Mouse (Mus musculus) adrenal gland, adult 2 months (tissue): ENCODE measurements around the gene D3Ertd254e. TPM values are rescaled to one million over a fixed set of nuclear protein-coding genes. Genes with fewer than 3 reads are reported as not detected.
A peak's percentile ranks its signal among the peaks of the same experiment; 100 is the strongest.
"Not testable (repeated sequence)": the region's sequence is repeated elsewhere in the genome, so short reads cannot be mapped to it uniquely, and the experiment has no call there.

ENCODE experiments used
- DNase-seq: peaks from one replicate; pipeline ENCODE4 v3.0.0; 2021
- long read RNA-seq: library from polyadenylated mRNA; stranded (forward); transcript quantifications from one replicate; pipeline ENCODE4 v2.0.0, GENCODE M21; 2021
- polyA plus RNA-seq: library from polyadenylated mRNA; depleted of rRNA; stranded (reverse); fragments of >200 nt; gene quantifications from 2 replicates; pipeline ENCODE4 v1.2.3, GENCODE M21; 2012; rRNA removed
- total RNA-seq, 2 experiments: library from RNA; stranded (reverse); gene quantifications; 2 replicates each; pipeline ENCODE4 v1.2.3; 2021

The D3Ertd254e gene
- total RNA-seq: 1 to 10 TPM; 7.2 to 7.5 TPM
- 0.36 and 0.44 TPM in 2 replicates for polyA plus RNA-seq
- long read RNA-seq: 0 reads

DNA sequence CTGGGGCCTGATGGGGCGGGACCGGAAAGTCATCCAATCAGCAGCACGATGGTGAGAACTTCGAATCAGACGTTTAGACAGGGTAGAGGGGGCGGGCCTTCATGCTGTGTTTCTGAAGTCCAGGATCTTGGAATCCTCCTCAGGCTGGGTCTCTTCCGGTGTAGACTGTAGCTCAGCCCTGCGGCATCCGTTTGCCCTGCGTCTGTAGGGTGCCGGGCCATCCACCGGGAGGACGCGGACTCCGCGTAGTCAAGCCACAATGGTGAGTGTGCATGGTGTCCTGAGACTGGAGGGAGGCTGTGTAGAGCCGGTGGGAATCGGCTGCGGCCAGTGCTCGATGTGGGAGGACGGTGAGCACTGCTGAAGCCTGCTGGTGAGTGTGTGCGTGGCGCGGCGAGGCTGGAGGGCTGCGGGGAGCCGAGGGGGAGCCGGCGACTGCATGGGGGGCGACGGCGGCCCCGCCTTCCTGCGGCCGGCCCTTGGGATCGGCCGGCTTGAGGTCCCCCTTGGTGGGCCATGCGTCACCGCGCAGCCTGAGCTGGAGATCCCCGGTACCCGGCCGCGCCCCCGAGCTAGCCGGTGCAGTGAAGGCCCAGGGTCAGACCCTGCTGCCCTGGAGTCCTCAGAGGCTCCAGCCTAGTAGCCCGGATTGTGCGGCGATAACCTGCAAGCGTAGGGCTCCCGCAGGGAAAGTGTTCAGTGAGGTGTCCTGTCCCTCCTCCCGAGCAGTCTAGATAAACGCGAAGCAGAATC, at the start of gene D3Ertd254e:
D3Ertd254e (plus strand) TSS at position 84 of the 753 bp plus-strand sequence.
- DNase-seq: peak; percentile 94

DNA sequence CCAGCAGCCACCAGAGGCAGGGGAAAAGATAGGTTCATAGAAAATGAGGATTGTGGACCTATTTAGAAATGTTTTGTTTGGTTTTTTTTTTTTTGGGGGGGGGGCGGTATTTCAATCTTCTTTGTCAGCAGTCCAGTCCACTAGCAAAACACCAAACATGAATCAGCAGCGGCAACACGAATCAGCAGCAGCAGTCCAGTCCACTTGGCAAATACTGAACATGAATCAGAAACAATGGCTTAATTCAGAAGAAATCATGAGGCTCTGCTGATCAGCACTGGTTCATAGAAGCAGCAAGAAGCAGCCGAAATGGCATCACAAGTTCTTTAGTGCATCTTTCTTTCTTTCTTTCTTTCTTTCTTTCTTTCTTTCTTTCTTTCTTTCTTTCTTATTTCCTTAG, 34.7 kb upstream of the D3Ertd254e start:
- DNase-seq: no peak

DNA sequence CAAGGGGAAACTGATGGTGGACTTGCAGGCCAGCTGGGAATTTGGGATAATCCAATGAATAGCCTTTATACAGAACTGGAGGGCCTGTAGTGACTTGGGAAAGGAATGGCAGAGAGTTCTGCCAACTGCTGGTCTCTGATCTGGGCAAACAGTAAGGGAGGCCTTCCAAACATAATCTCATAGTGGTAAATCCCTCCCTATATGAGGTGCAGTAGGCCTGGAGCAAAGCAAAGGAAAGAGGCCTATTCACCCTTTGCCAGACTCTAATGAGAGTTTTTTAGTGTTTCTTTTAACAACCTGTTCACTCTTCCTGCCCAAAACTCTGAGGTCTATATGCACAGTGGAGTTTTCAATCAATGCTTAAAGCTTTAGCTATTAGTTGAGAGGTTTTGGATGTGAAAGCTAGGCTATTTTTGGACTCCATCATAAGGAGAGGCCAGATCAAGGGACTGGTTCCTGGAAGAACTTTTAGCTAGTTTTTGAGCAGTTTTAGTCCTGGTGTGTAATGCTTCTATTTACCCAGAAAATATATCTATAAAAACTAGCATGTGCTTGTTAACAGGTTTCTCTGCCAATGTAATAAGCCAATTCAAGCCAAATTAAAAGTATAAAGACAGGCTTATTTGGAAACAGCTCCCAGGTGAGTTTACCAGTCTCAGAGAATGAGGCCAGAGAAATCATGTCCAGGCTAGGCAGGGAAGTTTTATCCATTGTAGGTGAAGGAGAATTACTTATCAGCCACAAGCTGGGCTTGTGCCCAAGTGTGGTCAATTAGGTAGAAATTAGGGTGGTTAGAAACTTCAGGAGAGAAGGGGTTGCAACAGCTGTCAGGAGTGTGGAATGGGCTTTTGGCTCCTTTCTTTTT, 30.9 kb upstream of the D3Ertd254e start:
- DNase-seq: no peak

DNA sequence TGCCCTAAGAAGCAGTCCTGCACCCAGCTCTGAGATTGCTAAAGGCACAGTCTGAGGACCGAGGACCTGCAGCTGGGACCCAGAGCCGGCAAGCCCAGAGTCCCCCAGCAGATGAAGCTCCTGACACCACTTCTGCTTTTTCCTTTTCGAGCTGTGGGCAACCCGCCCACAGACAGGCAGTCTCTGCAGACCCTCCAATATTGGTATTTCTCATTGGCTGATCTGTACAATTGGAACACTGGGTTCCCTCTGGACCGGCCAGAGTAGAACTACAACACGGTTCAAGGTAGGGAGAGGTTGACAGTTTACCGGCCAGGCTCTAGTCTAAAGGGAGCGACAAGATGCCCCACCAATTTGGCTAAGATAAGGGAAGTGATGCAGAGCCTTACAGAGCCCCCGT, 24.6 kb upstream of the D3Ertd254e start:
- DNase-seq: not testable (repeated sequence)

DNA sequence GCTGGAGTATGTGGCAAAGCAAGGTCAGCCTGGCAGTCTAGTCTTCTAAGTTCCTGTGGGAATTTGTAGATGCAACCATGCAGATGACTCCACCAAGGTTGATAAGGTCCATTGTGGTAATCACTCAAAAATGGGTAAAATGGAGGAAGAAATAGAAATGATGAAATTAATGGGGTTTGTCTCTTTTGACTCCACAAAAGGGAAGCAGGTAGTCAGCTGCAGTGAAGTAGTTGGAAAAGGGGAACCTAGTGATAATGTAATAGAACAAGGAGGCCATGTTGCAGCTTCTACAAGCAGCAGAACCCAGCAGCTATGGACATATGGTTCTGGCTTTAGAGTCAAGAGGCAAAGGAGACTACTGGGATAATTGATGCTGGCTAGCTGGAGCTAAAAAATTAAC, 14.7 kb upstream of the D3Ertd254e start:
- DNase-seq: no peak

DNA sequence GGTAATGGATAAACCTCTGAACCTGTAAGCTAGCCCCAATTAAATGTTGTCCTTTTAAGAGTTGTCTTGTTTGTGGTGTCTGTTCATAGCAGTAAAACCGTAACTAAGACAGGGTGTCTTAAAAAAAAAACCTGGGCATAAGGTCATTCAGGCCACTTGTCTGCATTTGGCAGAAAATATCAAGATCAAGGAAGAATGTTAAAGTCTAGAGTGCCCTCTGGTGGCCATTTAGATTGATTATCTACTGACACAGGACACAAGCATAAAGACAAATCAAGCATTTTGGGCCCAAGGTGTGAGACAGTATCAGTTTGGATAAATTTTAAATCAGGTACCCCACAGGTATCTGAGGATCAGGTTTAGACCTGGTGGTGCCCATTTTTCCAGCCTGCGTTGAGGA, 13.3 kb upstream of the D3Ertd254e start:
- no peak for DNase-seq

DNA sequence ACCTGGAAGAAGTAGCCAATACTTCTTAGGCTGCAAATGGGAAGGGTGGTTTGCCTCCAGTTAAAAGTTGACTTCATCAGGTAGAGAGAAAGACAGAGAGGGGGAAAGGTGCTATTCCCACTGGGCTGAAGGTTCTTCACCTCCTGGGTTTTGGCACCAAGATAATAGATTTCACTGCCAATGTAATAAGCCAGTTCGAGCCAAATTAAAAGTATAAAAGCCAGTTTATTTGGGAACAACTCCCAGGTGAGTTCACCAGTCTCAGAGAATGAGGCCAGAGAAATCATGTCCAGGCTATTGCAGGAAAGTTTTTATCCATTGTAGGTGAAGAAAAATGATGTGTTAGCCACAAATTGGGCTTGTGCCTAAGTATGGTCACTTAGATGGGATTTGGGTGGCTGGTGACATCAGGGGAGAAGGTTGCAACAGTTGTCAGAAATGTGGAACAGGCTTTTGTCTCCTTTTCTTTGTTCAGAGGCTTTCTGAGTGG, 12.6 kb upstream of the D3Ertd254e start:
- DNase-seq: no peak

DNA sequence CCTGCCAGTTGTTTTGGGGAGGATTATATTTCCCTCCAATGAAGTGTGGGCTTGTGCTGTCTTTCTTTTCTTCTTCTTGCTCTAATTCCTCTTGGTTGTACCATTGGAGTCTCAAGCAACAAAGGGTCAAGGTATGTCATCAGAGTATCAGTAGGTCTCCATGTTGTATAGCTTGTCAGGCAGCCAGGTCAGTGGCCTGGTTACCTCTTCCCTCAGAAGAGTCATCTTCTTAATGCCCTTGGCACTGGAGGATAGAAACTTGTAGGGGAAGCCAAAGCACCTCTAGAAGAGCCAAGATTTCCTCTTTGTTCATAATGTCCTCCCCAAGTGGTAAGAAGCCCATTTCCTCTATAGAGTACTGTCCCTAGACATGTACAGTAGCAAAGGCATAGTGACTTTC, 11.8 kb upstream of the D3Ertd254e start:
- no peak for DNase-seq

DNA sequence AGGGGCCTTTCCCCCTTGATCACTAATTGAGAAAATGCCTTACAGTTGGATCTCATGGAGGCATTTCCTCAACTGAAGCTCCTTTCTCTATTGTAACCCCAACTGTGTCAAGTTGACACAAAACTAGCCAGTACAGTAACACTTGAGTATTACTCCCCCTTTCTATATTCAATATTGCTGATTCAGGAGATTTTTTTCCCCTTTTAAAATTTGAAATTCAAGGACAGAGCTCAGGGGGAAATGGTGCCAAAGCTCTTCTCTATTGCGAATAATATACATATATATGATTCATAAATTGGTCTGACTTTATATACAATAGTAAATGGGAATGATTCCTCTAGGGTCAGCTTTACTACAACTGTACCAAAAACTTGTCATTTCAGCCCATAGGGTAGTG, 282 bp upstream of the D3Ertd254e start:
- DNase-seq: no peak

DNA sequence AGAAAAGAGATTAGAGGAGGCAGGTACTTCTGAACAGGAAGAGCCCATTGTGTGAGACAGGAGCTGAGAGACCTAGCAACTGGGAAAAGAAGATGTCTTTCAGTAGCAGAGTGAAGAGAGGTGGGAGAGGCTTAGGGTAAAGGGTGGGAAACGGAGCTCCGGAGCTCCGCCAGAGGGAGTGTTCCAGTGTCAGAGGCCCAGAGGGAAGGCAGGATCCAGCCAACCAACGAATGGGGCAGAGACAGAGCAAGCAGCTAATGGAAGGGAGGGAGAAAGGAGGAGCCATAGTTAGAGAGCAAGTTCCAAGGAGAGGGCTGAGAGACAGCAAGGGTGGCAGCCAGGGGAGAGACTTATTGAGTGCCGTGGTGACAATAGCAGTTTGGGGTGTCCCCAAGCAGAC, 4.5 kb downstream of the D3Ertd254e start:
- DNase-seq: no peak

DNA sequence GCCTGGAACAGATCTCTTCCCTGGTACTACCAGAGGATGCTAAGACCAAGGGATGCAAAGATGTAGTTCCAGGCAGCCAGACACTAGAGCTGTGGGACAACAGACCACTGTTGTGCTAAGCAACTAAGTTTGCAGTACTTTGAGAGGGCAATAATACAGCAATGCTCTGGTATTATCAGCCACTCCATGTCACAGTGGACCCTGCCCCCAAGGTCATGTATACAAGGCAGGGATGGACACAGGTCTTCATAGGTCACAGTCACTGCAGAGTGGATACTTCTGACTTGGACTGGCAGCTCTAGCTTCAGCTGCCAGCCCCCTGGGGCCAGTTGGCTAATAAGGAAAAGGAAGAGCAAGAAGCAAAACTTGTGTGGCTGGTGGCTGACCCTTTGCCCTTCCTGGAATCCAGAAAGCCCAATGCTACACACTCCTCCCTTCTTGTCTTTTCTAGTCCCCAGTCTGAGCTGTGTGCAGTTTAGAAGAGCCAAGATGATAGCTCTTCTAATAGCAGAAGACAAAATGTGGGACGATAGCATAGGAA, 19.9 kb downstream of the D3Ertd254e start:
- no peak for DNase-seq

DNA sequence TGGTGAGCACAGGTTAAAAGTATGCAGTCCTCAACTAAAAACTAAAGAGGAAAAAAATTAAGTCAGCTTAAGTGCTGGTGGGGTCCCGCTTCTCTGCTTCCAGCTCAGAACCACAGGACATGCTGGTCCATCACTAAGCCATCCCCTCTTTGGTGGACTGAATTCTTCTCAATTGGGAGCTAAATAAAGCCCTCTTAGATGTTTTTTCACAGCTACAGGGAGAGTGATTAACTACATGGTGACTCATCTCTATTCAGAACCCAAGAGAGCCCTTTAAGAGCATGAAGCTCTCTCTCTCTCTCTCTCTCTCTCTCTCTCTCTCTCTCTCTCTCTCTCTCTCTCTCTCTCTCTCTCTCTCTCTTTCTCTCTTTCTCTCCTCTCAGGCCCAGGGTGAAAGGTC, 20.5 kb downstream of the D3Ertd254e start:
- DNase-seq: no peak

DNA sequence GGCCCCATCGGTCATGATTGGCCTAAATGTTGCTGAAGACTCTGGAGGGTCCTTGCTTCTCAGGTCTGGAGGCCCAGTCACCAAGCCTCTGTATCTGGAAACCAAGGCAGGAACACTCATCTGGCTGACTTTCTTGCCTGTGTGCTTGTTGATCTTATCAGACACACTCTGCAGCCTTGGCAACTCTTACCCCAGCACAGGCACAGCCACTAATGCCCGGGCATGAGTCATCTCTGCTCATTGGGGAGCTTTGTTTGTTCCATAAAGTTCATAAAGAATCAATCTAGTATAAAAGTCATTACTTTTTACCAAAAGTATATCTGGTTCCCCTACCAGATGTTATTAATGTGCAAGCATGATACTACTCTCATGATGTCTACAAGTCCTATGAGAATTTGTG, 22.9 kb downstream of the D3Ertd254e start:
- DNase-seq: peak; percentile 77

DNA sequence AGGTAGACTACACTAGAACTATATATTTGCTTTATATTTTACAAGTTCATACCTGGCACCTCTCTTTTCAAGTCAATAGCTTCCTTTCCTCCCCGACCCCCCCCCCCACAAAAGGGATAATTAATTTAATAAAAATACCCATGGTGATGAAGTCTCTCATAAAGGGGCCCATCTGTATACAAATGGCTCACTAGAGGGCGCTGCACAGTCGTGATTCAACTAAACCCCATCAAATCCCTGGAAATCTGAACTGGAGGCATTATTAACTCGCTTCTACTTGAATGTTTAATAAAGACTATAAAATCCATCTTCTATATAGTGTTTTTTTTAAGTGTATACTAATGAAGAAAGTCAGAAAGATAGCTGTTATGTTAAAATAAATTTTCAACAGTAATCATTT, 30.7 kb downstream of the D3Ertd254e start:
- peak; percentile 39 for DNase-seq

DNA sequence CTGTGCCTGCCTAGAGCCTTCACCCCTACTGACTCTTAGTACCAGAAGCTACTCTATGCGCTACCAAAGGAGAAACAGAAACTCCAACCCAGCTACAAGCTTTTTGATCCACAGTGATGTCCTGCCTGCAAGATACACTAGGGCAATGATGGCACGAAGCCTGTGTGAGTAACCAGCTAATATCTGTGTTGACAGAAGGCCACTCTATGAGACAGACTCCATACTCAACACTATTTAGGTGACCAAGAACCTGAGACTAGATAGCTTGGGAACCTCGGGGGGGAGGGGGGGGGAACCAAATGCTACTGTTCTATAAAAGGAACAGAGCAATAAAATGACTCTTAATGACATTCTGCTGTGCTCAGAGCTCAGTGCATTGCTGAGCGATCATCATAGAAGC, 35.7 kb downstream of the D3Ertd254e start:
- no peak for DNase-seq

DNA sequence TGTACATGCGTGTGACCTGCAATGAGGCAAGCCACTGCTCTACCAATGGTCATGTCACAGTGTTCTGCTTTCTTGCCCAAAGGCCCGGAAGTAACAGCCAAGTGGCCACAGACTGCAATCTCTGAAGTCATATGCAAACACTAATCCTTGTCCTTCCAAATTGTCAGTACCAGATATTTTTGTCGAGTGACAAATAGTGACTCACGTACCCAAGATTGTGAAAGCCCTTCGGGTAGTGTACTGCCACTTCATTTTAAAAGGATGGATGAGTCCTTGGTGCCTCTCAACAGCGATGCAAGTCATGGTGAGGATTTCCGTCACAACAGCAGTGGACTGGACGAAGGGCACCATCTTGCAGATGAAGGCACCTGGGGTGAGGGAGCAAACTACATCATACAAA, 38.4 kb downstream of the D3Ertd254e start:
- DNase-seq: peak; percentile 76

DNA sequence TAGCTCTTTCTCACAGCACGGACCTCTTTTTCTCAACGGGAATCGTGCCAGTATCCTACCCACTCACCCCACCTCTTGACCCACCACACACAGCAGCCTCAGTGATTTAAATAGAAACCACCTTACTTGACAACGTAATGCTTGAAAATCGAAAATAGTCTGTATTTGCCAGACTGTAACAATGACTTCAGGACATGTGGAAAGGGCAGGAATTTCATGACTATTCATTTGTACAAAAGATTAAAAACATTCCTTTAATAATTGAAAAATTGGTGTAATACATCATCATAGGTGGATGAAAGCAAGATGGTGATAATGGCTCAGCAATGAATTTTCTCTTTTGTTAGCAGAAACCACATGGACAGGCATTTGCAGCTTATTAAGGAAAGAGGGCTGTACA, 50.3 kb downstream of the D3Ertd254e start:
- no peak for DNase-seq

DNA sequence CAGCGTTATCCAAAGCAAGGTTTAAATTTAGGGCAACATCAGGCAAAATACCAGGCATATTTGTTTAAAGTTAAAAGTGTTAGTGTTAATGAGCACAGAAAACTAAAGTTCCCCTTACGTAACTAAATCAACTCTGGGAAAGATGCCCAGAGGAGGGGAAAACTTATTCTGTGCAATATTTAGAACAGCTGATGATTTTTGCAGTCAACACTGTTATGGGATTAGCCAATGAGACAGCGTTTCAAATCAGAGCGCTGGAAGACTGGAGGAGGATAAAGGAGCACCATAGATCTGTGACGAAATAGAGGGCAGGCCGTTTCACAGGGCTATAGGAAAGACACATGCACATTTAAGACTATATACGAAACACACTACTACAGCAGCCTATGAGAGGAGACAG, 52.1 kb downstream of the D3Ertd254e start:
- no peak for DNase-seq

DNA sequence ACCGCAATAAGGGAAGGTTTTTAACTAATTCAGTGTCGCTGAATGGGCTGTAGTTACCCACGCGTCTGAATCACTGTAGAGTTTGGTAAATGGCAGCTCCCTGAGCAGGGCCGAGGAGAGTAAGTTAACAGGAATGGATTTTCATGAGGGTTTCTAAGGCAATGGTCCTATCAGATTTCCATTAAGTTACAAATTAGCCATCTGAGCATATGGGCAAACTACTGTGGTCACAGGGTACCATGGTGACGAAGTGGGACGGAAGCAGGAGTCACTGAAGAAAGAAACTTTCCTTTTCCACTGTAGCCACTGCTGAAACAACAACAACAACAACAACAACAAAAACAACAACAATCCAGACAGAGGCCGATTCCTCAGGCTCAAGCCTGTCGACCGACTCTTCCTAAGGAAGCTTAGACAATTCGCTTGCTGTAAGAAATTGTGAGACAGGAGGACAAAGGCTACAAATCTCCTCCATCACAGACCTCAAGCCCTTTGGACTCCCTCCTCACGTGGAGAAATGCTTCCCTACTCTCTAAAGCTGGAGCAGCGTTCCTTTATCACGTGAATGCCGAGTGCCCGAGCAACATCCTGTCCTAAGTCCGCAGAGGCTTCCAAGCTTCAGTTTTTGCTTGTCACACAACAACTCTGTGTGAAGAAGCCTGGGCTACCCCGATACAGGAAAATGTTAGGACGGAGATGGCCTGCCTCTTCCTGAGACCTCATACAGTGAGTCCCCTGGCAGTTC, 56.9 kb downstream of the D3Ertd254e start:
- DNase-seq: no peak

DNA sequence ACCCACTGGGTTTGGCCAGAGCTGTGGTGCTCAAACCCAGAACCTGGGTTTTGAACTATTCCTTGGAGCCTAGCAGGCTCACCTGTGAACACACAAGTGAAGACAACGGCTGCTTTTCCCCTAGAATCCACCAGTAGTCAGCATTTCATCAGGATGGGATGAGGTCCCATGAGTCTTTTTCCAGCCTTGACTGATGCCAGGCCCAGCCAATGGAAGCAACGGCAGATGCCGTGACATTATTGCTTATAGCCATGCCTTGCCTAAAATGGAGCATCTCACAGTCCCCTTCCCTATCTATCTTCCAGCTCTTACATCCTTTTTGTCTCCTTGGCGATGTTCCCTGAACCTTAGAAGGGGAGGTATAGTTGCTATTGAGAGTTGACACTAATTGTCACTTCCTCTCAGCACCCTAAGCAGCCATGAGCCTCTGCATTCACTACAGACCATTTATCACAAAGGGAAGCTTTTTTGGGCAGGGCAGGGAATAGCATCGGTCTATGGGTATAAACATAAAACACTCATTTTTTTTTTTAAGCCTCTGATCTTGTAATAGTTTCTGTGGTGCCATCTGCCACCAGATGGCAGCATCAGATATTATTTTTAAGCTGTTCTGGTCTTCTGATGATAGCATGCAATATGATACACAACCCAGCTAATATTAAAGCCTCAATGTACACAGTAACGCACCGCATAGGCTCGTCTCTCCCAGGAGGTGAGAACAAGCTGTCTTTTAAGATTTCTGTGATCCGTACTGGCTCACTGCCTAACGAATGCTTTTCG, 59.1 kb downstream of the D3Ertd254e start:
- DNase-seq: peak; percentile 26

DNA sequence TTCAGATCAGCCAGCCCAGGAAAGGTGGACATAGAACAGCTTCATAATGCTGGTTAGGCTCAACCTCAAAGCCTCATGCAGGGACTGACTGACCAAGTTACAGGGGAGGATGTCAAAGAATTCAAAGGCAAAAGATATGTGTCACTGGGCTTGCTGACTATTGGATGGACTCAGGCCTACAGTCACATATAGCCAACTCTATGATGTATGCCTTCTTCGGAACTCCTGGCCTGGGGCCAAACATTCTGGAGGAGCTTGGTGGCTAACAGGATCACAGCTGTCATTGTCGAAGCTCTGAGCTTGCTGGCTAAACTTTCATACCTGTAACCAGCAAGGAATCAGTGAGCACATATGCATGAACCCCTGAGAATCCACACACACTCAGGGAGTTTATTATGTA, 60.1 kb downstream of the D3Ertd254e start:
- DNase-seq: no peak
